Mouse (Mus musculus): ENCODE measurements around the gene Suox.

DNA sequence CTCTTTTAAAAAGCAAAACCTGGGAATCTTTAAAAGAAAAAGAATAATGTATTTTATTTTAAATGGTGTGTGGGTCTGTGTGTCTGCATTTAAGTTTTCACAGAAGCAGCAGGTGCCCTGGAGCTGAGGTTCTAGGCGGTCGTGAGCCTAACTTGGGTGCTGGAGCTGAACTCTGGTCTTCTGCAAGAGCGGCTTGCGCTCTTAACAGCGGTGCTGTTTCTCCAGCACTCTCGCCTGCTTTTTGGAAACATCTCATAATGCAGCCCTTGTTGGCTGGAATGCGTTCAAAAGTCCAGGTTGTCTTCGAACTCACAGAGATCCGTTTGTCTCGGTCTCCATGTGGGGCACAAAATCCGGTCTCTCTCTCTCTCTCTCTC, 31.4 kb upstream of the Suox start:
- no peak for TF ChIP-seq CTCF (conservative IDR thresholded peaks at IDR 0.05; ENCODE audit: low read length)
- TF ChIP-seq POU5F1 (IDR thresholded peaks at IDR 0.05; ENCODE audit: borderline replicate concordance, low read length), result no peak
